Mouse (Mus musculus) midbrain, embryonic 14.5 days (tissue): ENCODE measurements around the gene Irf7. TPM values are rescaled to one million over a fixed set of nuclear protein-coding genes. Genes with fewer than 3 reads are reported as not detected.

Experiments used
- ATAC-seq: fragments of 200-750 bp; cut with Nextera tagmentation; 2 replicates; pipeline ENCODE4 v1.8.0; 2017; ENCODE audit warnings: moderate number of reproducible peaks, moderate library complexity; ENCODE audit not compliant: low FRiP score, low TSS enrichment
- DNase-seq: peaks from one replicate; pipeline ENCODE4 v3.0.0-alpha.2; 2015
- H3K27ac ChIP-seq: fragments of 300-500 bp; sonication (generic); replicated peaks from 2 replicates; pipeline ENCODE4 v1.5.1; 2014; ENCODE audit warnings: mild to moderate bottlenecking, low read depth, low read length, moderate library complexity
- H3K27me3 ChIP-seq: fragments of 300-500 bp; sonication (generic); 2 replicates; pipeline ENCODE4 v1.6.1; 2014; ENCODE audit warnings: low read length, control low read depth, mixed read lengths; ENCODE audit not compliant: control insufficient read depth, insufficient read depth
- H3K36me3 ChIP-seq: fragments of 300-500 bp; sonication (generic); 2 replicates; pipeline ENCODE4 v1.6.1; 2014; ENCODE audit warnings: low read length, control low read depth; ENCODE audit not compliant: control insufficient read depth, insufficient read depth
- H3K4me1 ChIP-seq: fragments of 300-500 bp; sonication (generic); 2 replicates; pipeline ENCODE4 v1.6.1; 2014; ENCODE audit warnings: mild to moderate bottlenecking, antibody characterized with exemption, low read length, control low read depth; ENCODE audit not compliant: control insufficient read depth, insufficient read depth
- H3K4me2 ChIP-seq: fragments of 300-500 bp; sonication (generic); 2 replicates; pipeline ENCODE4 v1.6.1; 2014; ENCODE audit warnings: mild to moderate bottlenecking, low read length, moderate library complexity
- H3K4me3 ChIP-seq: fragments of 300-500 bp; sonication (generic); replicated peaks from 2 replicates; pipeline ENCODE4 v1.5.1; 2014; ENCODE audit warnings: low read depth, low read length
- H3K9ac ChIP-seq: fragments of 300-500 bp; sonication (generic); replicated peaks from 2 replicates; pipeline ENCODE4 v1.6.1; 2014; ENCODE audit warnings: mild to moderate bottlenecking, low read length, moderate library complexity
- H3K9me3 ChIP-seq: fragments of 300-500 bp; sonication (generic); 2 replicates; pipeline ENCODE4 v1.6.1; 2016; ENCODE audit warnings: low read length, control low read depth, mixed read lengths; ENCODE audit not compliant: control insufficient read depth
- WGBS: fragments of 180-500 bp; shearing (Covaris S2); extraction: QIAGEN DNeasy Blood & Tissue Kit; methylation state at CpG from one replicate; pipeline ENCODE4 v1.1.7; 2014; 5-methylcytosine and 5-hydroxymethylcytosine counted together
- polyA plus RNA-seq: library from polyadenylated mRNA; unstranded; fragments of >200 nt; fragmentation: Nextera tagmentation; extraction: Ambion mirVana; gene quantifications from 2 replicates; pipeline ENCODE4 v1.2.1, GENCODE M21; 2014

The Irf7 gene
- polyA plus RNA-seq, 1 experiment from 2014 or later, result 9.2 TPM

DNA sequence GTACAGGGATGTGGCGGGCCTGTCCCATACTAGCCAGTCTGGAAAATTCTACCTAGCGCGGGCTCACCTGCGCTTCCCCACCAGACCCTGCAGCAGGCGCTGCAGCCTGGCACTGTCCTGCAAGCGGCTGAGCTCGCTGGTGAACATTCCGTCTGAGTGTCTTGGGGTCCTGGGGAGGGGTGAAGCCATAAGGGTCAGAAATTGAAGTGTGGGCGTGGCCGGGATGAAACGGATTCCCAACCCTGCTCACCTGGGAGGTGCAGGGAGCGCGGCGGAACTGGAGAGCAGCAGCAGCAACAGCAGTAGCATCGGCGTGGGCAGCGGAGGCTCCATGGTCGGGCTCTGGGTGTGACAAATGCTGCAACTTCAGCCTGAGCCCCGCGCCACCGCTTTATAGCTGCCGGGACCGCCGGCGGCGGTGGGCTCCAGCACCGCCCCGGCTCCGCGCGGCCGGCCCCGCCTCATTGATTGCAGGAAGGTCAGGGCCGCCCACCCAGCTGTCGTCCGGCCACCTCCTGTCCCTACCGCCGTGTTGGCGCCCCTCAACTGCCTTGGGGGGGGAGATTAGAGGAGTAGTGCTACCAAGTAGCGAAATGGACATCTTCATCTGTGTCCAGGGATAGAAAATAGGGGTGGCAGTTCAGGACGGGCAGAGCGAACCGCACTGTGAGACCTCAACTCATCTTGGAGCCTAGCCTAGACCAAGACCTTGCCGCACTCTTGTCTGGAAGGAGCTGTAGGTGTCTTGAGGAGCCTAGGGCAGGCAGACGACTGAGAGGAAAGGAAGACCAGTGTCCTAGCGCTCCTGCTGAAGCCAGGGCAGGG, 12.7 kb upstream of the Irf7 start, which contains the start of gene Sct:
Gene Sct, minus strand, starts transcription at position 368 of the 825 bp plus-strand sequence.
- peaks cover 11% of the 10 kb centered on the region; the same call in 1 of the 2 replicates for H3K4me1 ChIP-seq
- ATAC-seq (peak; percentile 72), DNase-seq (peak; percentile 79)
- H3K9me3 ChIP-seq, result no peaks in the 10 kb centered on the region
- no peaks in the 10 kb centered on the region for H3K36me3 ChIP-seq
- H3K27ac ChIP-seq, result no peak within 1 kb of the TSS
- peak within 1 kb of the TSS; percentile 48 for H3K9ac ChIP-seq
- peak within 1 kb of the TSS; percentile 41 for H3K4me3 ChIP-seq
- 2% methylated on average over 46 of the region's 46 CpGs for WGBS
- H3K27me3 ChIP-seq, result no peaks in the 10 kb centered on the region
- peak within 1 kb of the TSS; percentile 75 for H3K4me2 ChIP-seq

DNA sequence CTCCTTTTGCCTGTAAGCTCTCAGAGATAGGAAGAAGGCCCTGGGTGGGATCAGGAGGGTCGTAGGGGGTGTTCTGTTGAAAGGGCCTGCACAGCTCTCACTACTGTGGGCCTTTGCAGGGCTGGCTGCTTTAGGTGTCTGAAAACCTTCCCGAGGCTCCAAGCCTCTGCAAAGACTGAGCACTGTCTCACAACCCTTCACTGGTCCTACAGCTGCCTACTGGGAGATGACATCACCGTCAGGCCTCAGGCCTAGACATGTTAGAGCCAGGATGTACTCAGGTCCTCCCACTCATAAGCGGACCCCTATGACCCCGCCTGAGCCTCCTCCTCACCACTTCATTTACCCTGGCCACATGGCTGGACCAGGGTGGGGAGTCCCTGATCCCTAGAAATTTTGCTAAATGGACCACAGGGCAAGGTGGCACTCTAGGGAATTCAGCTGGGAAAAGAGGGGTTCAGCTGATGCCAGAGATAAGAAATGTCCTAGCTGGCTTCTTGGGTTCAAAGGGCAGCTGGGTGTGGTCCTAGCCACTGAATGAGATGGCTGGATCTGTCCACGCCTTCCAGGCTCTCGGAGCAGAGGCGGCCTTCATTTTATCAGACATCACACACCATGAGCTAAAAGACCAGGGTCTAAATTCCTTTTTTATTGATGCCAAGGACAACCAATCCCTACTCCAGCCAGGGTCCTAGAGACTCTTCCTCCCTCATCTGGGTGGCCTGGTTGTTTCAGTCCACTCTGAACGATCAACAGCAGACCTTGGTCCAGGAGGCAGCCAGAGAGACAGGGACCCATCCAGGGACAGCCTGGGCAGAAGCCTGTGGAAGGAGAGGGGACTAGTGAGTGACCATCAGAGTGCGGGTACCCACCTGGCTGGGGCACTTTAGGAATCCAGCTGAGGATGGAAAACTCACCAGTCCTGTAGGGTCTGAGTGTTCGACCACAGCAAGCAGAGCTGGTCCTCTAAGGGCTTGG, 11.7 kb upstream of the Irf7 start:
- WGBS, result 88% methylated on average over 11 of the region's 11 CpGs
- Histone ChIP-seq H3K9ac (peak overlapping the region; percentile 48; the same call in 1 of the 2 replicates), H3K4me2 (peak overlapping the region; percentile 75), H3K4me3 (no peak overlapping the region), H3K4me1 (peaks cover 11% of the 10 kb centered on the region; the same call in 1 of the 2 replicates), H3K27ac (no peak overlapping the region), H3K36me3 (no peaks in the 10 kb centered on the region), H3K27me3 (no peaks in the 10 kb centered on the region), H3K9me3 (no peaks in the 10 kb centered on the region)
- peak; percentile 4; the same call in 1 of the 2 replicates for ATAC-seq
- no peak for DNase-seq

GRCm38 (mm10) chr7:141276546-141276945, 10.3 kb upstream of the Irf7 start, which contains the start of gene Cdhr5:
Gene Cdhr5 (minus strand): TSS chr7:141276786.
- Histone ChIP-seq H3K27ac (no peak within 1 kb of the TSS), H3K36me3 (no peaks in the 10 kb centered on the region), H3K9ac (no peak within 1 kb of the TSS), H3K4me2 (no peak within 1 kb of the TSS), H3K9me3 (no peaks in the 10 kb centered on the region), H3K27me3 (no peaks in the 10 kb centered on the region), H3K4me1 (peaks cover 11% of the 10 kb centered on the region; the same call in 1 of the 2 replicates), H3K4me3 (no peak within 1 kb of the TSS)
- ATAC-seq (no peak), DNase-seq (no peak)
- 82% methylated on average over 11 of the region's 11 CpGs for WGBS

DNA sequence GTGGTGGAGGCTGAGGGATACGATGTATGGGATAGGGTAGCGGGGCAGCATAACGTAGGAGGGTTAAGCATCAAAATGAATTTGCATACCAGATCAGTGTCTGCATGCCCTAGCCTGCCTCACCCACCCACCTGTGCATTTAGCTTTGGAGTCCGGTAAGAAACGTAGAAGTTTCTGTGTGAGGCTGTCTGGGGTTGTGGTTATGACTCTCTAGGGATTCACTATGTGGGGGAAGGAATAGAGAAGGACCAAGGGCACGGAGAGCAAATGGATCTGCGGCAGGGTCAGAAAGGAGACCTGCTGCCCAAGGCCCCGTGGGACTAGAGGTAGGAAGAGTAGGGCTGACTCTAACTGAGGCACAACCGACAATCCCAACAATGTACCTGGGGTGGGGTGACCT, 9.1 kb upstream of the Irf7 start:
- DNase-seq (no peak), ATAC-seq (no peak)
- no peak overlapping the region for H3K9ac ChIP-seq
- H3K4me1 ChIP-seq, result peaks cover 11% of the 10 kb centered on the region; the same call in 1 of the 2 replicates
- H3K4me3 ChIP-seq, result no peak overlapping the region
- 86% methylated on average over 9 of the region's 9 CpGs for WGBS
- H3K4me2 ChIP-seq, result no peak overlapping the region
- H3K9me3 ChIP-seq, result no peaks in the 10 kb centered on the region
- no peak overlapping the region for H3K27ac ChIP-seq
- no peaks in the 10 kb centered on the region for H3K36me3 ChIP-seq
- H3K27me3 ChIP-seq, result no peaks in the 10 kb centered on the region

GRCm38 (mm10) chr7:141270631-141271030, 4.3 kb upstream of the Irf7 start:
- H3K9ac ChIP-seq, result no peak overlapping the region
- H3K4me1 ChIP-seq, result 0 out of 2 replicates have a peak, but pooled peaks cover 3% of the 10 kb centered on the region
- DNase-seq, result no peak
- no peak overlapping the region for H3K4me3 ChIP-seq
- no peak for ATAC-seq
- 84% methylated on average over 3 of the region's 3 CpGs for WGBS
- H3K36me3 ChIP-seq, result no peaks in the 10 kb centered on the region
- H3K27me3 ChIP-seq, result no peaks in the 10 kb centered on the region
- no peak overlapping the region for H3K27ac ChIP-seq
- no peak overlapping the region for H3K4me2 ChIP-seq
- H3K9me3 ChIP-seq, result no peaks in the 10 kb centered on the region

DNA sequence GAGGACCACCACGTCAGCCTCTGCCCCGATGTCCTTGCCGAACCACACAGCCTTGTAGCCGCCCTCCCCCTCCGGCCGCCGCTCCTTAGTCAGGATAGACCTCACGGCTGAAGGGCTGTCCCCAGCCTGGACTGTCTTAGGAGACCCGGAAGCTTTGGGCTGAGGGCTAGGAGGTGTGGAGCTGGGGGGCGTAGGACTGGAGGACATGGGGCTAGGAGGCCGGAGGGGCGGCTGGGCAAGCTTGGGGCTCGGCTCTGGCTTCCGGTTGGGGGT, 2.9 kb upstream of the Irf7 start:
- no peak for DNase-seq
- Histone ChIP-seq H3K9ac (no peak overlapping the region), H3K4me3 (no peak overlapping the region), H3K27ac (no peak overlapping the region), H3K36me3 (peaks cover 2% of the 10 kb centered on the region; the same call in 1 of the 2 replicates), H3K4me2 (no peak overlapping the region), H3K9me3 (no peaks in the 10 kb centered on the region), H3K27me3 (no peaks in the 10 kb centered on the region), H3K4me1 (0 out of 2 replicates have a peak, but pooled peaks cover 3% of the 10 kb centered on the region)
- 86% methylated on average over 14 of the region's 14 CpGs for WGBS
- no peak for ATAC-seq

GRCm38 (mm10) chr7:141268466-141269272, 2.4 kb upstream of the Irf7 start:
- ATAC-seq (no peak), DNase-seq (no peak)
- 0 out of 2 replicates have a peak, but pooled peaks cover 3% of the 10 kb centered on the region for H3K4me1 ChIP-seq
- H3K4me3 ChIP-seq, result no peak overlapping the region
- H3K4me2 ChIP-seq, result no peak overlapping the region
- no peaks in the 10 kb centered on the region for H3K9me3 ChIP-seq
- no peak overlapping the region for H3K9ac ChIP-seq
- H3K36me3 ChIP-seq, result peaks cover 7% of the 10 kb centered on the region
- H3K27me3 ChIP-seq, result no peaks in the 10 kb centered on the region
- no peak overlapping the region for H3K27ac ChIP-seq
- WGBS, result 79% methylated on average over 24 of the region's 24 CpGs

- Histone ChIP-seq H3K36me3 (peaks cover 40% of the 10 kb centered on the region), H3K27me3 (no peaks in the 10 kb centered on the region), H3K4me1 (0 out of 2 replicates have a peak, but pooled peaks cover 3% of the 10 kb centered on the region), H3K4me2 (peak overlapping the region; percentile 49; the same call in 1 of the 2 replicates), H3K9ac (no peak overlapping the region), H3K9me3 (no peaks in the 10 kb centered on the region), H3K4me3 (no peak overlapping the region), H3K27ac (no peak overlapping the region)
- peak; percentile 10 for DNase-seq
- WGBS, result 35% methylated on average over 11 of the region's 11 CpGs
- no peak for ATAC-seq
Observed at GRCm38 (mm10) chr7:141265411-141265738, 906 bp downstream of the Irf7 start.
